Mouse (Mus musculus) megakaryocyte, adult 5-6 weeks (primary cell): ENCODE data around the gene Gsg1. TPM values are rescaled to one million over a fixed set of nuclear protein-coding genes. Genes with fewer than 3 reads are reported as not detected.

Experiments used
- ATAC-seq: 2 replicates; pipeline ENCODE4 v1.8.0; 2016; ENCODE audit warnings: mild to moderate bottlenecking, inconsistent platforms; ENCODE audit not compliant: poor library complexity, severe bottlenecking
- total RNA-seq, 2 experiments: library from RNA; stranded (forward) in 1 of 2; stranded (reverse) in 1 of 2; fragments of 153-499, 151-499 nt in 1 of 2; fragments of 221-1000, 200-1000 nt in 1 of 2; gene quantifications; 2 replicates each; pipeline versions ENCODE4 v1.2.3 to v1.2.4; 2015 to 2017

The Gsg1 gene
- total RNA-seq, 2 experiments from 2014 or later = 0.44 TPM; not detected in 1

DNA sequence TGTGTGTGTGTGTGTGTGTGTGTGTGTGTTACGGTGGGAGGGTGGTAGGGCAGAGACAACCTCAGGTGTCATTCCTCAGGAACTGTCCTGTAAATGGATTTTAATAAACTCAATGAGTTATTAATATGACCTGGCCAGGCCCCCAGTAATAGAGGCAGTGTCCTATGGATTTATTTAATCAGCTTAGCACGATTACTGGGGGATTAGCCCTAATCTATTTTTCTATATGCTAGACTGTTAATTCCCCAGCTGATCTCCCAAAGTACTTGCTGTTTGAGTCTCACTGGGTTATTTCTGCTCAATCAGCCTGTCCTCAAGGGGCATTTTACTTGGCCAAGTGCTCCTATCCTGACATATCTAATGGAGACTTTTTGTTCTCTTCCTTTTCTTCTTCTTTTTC is 41.5 kb downstream of the Gsg1 start:
- no peak for ATAC-seq

DNA sequence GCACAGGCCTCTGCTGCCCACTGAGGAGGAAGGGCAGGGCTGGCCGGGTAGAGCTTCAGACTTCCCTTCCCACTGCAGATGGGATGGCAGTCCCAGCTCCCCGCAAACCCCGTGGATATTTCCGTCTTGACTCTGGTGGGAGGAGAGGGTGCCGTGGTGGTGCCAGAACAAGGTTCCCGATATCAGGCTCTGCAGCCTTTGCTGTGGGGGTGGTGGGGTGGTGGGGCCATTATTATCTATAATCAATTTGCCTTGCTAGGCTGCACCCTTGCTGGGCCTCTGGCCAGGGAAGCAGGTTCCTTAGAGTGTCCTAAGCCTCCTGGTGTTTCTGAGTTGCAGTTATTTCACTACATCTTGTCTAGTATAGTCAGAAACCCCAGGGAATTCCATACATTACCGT is 43.0 kb downstream of the Gsg1 start:
- ATAC-seq = no peak

DNA sequence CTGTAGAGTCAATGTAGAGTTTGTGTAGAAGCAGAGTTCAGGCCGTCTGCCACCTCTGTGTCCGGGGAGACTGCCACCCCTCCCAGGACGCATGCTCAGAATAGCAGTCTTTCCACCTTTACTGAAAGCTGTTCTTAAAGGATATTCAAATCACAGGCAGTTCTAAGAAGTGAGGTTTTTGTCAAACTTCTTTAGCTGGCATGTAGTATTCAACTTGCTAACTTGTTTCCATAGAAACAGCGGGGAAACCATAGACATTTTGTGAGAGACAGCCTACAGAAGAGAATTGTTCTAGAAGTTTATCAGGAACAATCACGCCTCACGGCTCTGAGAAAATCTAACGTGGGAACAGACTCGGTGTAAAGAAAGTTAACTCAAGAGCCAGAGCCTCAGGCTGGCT is 47.2 kb downstream of the Gsg1 start:
- no peak for ATAC-seq

DNA sequence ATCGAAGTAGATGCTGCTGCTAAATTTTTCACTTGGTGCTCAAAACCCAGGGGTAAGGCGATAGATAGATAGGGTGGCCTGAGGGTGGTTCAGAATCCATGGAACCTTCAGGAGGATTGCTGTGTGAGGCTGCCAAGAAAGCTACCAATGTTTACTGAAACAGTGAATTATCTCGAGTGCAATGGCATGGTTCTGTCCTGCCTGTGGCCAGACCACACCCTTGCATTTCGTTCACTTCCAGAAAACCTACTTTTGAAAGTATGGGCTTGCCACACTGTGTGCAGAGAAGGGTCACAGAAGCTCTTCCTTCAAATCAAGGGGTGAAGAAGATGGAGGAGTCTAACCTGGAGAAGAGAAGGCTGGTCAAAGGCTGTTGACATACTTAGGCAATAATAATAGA is 48.3 kb downstream of the Gsg1 start:
- no peak for ATAC-seq

DNA sequence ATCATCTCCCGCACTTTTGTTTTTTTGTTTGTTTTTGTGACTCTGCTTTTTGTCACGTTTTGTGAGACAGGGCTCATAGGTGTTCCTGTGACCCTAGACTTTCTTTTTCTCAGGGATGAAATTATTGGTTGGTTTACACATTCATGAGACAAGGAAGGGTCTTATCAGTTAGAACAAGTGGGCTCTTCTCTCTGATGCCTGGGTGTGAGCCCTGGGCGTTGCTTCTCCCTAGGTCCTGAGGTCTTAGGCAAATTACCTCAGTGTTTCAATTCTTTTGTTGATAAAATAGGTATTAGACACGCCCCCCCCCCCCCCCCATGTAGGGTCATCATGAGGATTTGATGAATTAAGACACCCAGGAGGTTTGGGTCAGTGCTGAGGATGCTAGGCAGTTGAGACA is 49.3 kb downstream of the Gsg1 start:
- ATAC-seq = no peak

DNA sequence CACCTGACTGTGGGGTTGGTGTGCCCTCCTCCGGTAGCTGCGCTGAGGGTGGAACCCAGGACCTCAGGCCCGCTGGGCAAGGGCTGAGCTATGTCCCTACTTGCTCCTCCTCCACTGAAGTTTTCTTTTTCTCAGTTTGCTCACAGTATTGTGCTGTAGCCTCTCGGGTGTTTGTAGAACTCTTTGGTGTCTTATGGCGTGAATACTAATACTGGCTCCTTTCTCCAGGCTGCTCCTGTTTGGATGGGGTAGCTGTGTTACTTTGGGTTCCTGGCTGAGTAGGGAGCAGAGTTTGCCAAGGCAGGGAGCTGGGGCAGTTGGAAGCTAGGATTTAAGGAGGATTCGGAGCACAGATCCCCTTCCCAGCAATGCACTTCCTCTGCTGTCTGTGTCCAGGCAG is 50.4 kb downstream of the Gsg1 start:
- ATAC-seq = no peak

DNA sequence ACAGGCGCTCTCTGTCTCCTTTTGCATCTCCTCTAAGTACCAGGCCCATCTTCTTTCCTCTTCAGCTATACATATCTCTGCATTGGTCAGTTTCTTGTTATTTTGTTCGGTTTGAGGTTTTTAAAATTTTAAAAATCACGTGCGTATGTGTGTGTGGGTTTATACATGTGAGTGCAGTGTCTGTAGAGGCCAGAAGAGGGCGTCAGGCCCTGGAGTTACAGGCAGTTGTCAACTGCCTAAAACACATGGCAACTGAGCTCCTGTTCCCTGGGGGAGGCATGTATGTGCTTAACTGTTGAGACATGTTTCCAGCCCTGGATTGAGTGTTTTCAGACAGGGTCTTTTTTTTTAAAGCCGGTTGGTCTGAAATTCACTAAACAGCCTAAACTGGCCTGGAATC is 51.5 kb downstream of the Gsg1 start:
- no peak for ATAC-seq

DNA sequence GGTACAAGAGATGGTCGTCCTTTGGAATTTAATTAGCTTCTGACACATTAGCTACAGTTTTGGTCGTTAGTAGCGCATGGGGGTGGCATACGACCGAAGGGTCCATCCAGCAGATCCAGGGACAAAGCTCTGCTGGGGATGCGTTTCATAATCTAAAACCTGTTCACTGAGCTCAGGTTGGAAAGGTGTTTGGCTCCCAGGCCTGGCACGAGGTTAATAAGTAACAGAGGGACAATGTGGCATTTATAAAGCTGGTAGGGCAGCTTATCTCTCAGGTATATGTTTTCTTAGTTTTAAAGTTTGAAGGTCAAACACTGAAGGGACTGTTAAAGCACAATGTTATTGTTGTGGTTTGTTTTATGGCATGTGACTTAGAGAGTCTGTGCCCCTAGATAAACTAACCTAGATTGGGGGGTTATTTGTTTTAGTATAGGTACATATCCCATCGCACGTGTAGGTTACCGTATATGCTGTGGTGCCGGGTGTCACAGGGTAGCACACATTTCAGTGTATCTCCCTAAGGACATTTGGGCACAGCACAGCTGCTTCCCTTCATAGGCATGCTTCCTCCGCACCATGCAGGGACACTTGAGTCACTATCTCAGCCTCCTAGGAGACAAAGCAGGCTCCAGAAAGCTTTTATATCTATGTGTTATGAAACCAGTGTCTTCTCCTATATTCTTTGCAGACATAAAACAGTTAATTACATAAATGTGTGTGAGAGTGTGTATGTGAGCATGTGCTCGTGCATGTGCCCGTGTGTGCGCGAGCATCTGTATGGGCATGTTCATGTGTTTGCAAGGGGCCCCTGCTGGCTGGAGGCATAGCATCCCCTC is 53.8 kb downstream of the Gsg1 start:
- no peak for ATAC-seq

DNA sequence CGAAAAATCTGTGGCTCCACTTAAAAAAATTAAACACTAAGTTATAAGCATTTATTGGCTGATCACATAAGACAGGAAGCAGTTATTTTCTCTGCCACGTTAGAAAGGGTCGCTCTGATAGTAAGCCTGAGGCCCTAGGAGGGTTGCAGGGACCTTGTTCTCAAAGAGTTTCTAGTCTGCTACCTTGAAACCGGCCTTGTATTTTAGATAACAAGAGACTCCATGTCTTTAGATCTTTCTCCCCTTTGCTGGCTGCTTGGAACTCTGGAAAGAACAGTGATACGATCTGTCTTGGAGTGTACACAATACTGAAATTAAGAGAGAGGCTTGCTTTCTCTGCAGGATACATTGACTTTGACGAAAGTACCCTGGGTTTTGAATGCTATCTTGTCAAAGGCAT is 55.4 kb downstream of the Gsg1 start:
- ATAC-seq = no peak

DNA sequence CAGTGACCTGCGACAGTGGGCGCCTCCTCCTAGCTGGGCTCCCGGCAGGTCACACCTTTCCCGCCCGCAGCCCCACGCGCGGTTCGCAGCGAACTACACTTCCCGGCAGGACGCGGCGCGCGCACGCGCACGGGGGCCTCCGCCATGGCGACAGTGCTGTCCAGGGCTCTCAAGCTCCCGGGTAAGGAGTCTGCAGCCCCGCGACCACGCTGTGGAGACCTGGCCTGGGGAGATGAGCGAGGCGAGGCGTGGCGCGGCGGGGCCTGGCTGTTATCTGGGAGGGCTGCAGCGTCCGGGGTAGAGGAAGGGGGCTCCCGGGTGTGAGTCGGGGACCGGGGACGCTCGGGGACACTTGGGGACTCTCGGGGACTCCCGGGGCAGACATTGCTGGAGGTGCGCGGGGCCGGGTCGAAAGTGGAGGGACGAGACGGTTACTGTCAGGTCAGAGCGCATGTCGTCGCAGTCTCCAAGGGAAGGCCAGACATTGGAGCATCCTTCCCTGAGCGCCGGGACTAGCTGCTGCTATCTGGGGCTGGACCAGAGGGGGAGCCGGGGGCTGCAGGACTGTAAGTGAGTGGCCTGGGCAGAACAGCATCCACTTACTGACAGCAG is 56.1 kb downstream of the Gsg1 start, which contains the start of the genes Fam234b and Hebp1:
Gene Fam234b, plus strand, starts transcription at position 57 of the 612 bp plus-strand sequence.
Gene Hebp1, minus strand, starts transcription at position 102 of the 612 bp plus-strand sequence.
- peak; percentile 82 for ATAC-seq

DNA sequence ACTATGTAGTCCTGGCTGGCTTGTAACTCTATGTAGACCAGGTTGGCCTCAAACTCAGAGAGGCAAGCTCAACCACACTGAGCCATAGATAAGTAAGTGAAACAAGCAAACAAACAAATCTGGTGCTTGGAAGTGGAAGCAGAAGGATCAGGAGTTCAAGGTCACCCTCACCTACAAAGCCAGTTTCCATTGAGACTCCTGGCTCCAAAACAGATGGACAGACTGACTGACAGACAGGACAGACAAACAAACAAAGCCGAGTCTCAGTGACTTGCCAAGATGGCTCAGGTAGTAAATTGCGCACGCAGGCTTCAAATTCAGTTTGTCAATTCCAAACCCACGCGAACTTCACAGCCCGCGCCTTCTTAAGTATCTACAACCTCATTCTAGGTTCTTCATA is 56.7 kb downstream of the Gsg1 start:
- ATAC-seq = no peak

DNA sequence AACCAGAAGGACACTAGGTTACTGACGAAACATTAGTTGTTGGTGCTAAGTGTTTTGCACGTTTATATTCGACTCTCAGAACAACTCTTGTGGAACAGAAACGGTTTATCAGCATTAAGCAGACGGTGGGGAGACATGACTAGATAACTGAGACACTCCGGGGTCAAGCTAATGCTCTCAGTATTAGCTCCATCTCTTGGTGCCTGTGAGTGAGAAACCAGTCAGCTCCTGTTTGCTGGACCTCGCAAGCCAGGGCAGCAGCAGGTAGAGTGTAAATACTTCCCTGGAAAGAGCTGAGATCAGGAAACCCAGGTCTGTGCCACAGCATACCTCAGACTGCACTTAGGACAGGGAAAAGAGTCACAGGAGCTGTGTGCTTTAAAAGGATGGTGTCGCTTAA is 57.4 kb downstream of the Gsg1 start:
- ATAC-seq = no peak

DNA sequence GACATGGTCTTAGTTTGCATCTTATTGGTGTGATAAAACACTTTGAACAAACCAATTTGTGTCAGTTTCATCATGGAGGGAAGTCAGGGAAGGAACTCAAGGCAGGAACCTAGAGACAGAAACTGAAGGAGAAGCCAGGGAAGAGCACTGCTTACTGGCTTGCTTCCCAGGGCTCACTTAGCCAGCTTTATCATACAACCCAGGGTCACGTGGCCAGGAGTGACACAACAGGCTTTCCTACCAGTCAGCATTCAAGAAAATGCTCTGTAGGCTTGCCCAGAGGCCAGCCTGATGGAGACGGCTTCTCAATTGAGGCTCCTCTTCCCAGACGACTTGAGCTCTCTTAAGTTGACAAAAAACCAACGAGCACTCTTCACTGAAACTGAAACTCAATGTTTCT is 59.2 kb downstream of the Gsg1 start:
- no peak for ATAC-seq

DNA sequence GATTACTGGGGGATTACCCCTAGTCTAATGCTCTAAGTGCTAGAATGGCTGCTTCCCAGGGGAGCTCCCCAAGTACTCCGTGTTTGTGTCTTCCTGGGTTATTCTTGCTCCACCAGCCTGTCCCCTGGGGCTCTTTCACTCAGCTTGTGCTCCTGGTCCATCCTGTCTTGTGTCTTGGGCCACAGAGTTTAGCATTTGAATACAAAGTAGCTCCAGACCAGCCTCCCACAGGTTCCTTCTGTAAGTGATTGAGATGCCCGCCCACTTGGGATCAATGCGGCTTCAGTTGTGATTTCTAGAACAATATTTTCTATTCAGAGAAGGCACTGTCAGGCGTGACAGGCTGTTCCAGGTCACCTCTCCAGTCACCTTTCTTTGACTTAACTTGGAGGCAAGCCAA is 60.4 kb downstream of the Gsg1 start:
- no peak for ATAC-seq

DNA sequence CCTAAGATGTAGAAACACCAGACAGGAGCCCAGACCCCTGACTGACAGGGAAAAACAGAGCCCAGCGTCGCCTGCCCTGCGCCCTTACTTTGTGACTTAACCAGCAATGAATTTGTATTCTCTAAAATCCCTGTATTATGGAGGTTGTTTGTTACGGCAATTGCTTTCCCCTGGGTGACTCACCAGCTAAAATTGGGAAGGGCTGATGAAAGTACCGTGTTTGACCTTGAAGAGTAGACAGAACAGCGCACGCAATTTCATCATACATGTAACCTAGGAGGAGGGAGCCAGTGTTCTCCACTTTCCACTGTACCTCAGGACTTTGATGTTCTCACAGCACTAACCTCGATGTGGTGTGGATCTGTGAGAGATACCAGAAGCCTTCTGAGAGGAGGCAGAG is 61.2 kb downstream of the Gsg1 start:
- ATAC-seq = no peak

DNA sequence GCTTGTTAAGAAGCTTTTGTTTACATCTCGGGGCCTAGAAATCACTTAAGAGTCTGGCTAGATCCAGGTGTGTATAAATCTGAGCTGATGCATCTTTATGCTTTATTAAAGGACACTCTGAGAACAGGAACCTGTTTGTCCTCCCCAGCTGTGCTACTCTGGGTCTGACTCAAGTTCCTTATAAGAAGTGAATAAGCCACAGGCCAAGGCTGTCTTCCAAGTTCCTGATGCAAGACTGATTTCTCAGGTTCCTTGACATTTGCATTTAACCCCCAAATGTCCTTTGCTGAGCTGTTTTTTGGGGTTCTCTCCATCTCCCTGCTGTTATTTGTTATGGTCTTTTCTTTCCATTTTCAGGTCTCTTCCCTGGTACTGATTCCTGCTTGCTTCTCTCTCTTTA is 62.2 kb downstream of the Gsg1 start:
- ATAC-seq = peak; percentile 39; the same call in 1 of the 2 replicates

DNA sequence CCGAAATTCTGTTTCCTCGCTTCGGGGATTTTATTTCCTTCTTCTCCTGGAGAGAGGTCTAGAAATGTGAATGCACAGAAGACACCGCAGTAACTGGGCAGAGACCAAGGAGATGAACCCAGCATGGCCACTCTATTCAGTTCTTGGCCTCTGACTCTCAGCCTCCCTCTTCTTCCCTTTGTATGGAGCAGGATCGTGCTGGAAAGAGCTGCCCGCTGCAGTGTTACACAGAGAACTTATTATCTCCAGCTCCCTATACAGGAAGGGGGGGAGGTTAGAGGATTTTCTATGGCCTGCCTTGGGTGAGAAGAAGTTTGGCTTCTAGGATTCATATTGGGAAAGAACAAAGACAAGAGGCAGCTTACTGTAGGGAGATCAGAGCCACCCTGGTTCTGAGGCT is 64.0 kb downstream of the Gsg1 start:
- no peak for ATAC-seq

DNA sequence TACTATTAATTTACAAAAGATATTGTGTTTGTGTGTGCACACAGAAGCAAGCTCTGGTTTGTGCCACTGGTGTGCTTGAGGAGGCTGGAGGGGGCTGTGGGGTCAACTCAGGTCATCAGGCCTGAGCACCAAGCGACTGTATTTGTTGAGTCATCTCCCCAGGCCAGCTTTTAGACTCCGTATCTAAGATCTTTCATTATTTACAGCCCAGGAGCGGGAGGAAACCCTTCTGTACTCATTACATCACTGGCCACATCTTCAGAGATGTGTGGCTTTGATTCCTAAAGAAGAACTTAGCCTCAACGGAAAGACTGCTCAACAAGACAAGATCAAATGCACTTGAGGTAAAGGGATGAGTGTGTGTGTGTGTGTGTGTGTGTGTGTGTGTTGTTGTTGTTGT is 65.5 kb downstream of the Gsg1 start:
- peak; percentile 54 for ATAC-seq
